Mouse (Mus musculus) kidney, adult 2 months (tissue): ENCODE measurements around the gene Gm12355.

Experiments used
- CTCF ChIP-seq: fragments of 200-500 bp; conservative IDR thresholded peaks from 2 replicates; pipeline ENCODE4 v1.5.1; 2011; ENCODE audit warnings: low read depth, mild to moderate bottlenecking, control low read depth, low read length, moderate library complexity, mixed read lengths; ENCODE audit not compliant: insufficient read depth, insufficient read length
- POLR2A ChIP-seq: fragments of 200-500 bp; IDR thresholded peaks from one replicate; pipeline ENCODE4 v1.6.1; 2011; ENCODE audit warnings: low read depth, low read length, control low read depth

DNA sequence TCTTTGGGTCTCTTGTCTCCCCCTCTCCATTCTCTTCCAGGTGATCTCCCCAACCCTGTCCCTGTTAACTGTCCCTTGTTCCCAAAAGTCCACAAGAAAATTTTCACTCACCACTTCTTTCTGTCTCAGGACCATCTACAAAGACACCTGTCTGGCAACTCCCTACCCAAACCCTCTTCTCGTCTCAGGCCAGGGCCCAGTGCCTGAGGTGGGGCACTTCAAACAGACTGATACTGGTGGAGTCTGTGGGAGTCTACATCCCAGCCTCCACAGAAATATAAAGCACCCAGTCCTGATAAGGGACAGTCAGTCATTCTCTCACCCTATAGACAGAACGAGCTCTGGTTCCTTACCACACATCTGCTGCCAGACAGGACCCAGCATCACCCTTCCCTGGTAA, 21.0 kb upstream of the Gm12355 start, which contains the start of gene Gsdma2:
- TF ChIP-seq CTCF (no peak), POLR2A (no peak)
